Mouse (Mus musculus) liver, embryonic 16.5 days (tissue): Measurements from ENCODE around the gene Oaz1. TPM values are rescaled to one million over a fixed set of nuclear protein-coding genes. Genes with fewer than 3 reads are reported as not detected.

Experiments used
- ATAC-seq: fragments of 200-750 bp; cut with Nextera tagmentation; 2 replicates; pipeline ENCODE4 v1.8.0; 2017; ENCODE audit warnings: low read depth, mild to moderate bottlenecking, moderate number of reproducible peaks, moderate library complexity
- H3K27ac ChIP-seq: fragments of 300-500 bp; sonication (generic); 2 replicates; pipeline ENCODE4 v1.5.1; 2014; ENCODE audit warnings: mild to moderate bottlenecking, low read length
- H3K27me3 ChIP-seq: fragments of 300-500 bp; sonication (generic); 2 replicates; pipeline ENCODE4 v1.6.1; 2014; ENCODE audit warnings: low read depth, low read length, mixed read lengths; ENCODE audit not compliant: control insufficient read depth, insufficient read depth
- H3K36me3 ChIP-seq: fragments of 300-500 bp; sonication (generic); 2 replicates; pipeline ENCODE4 v1.6.1; 2014; ENCODE audit warnings: mild to moderate bottlenecking; ENCODE audit not compliant: control insufficient read depth, insufficient read depth
- H3K4me1 ChIP-seq: fragments of 300-500 bp; sonication (generic); 2 replicates; pipeline ENCODE4 v1.6.1; 2014; ENCODE audit warnings: low read depth, low read length, mixed read lengths; ENCODE audit not compliant: control insufficient read depth
- H3K4me2 ChIP-seq: fragments of 300-500 bp; sonication (generic); 2 replicates; pipeline ENCODE4 v1.6.1; 2014; ENCODE audit warnings: low read depth, low read length, mixed read lengths
- H3K4me3 ChIP-seq: fragments of 300-500 bp; sonication (generic); 2 replicates; pipeline ENCODE4 v1.5.1; 2014; ENCODE audit warnings: low read depth, mild to moderate bottlenecking, low read length
- H3K9ac ChIP-seq: fragments of 300-500 bp; sonication (generic); 2 replicates; pipeline ENCODE4 v1.6.1; 2014; ENCODE audit warnings: low read depth, low read length
- H3K9me3 ChIP-seq: fragments of 300-500 bp; sonication (generic); replicated peaks from 2 replicates; pipeline ENCODE4 v1.6.1; 2016; ENCODE audit warnings: low read length; ENCODE audit not compliant: control insufficient read depth
- WGBS: fragments of 180-500 bp; shearing (Covaris S2); extraction: QIAGEN DNeasy Blood & Tissue Kit; methylation state at CpG from one replicate; pipeline ENCODE4 v1.1.7; 2014; ENCODE audit not compliant: insufficient replicate concordance; 5-methylcytosine and 5-hydroxymethylcytosine counted together
- polyA plus RNA-seq: library from polyadenylated mRNA; unstranded; fragments of >200 nt; fragmentation: Nextera tagmentation; extraction: Ambion mirVana; gene quantifications from 2 replicates; pipeline ENCODE4 v1.2.1, GENCODE M21; 2015

Gene Oaz1
- polyA plus RNA-seq: 1,363 and 1,382 TPM in 2 replicates

GRCm38 (mm10) chr10:80826151-80827062 lies at the start of gene Oaz1:
Gene Oaz1, plus strand, starts transcription at chr10:80826656.
- peak; percentile 92 for ATAC-seq

GRCm38 (mm10) chr10:80777123-80777522 lies 49.3 kb upstream of the Oaz1 start:
- Histone ChIP-seq H3K36me3 (peaks cover 57% of the 10 kb centered on the region), H3K4me3 (no peak overlapping the region), H3K9ac (no peak overlapping the region), H3K9me3 (no peaks in the 10 kb centered on the region), H3K4me1 (peaks cover 12% of the 10 kb centered on the region), H3K27me3 (no peaks in the 10 kb centered on the region), H3K4me2 (no peak overlapping the region), H3K27ac (no peak overlapping the region)
- ATAC-seq: no peak
- WGBS: 89% methylated on average over 5 of the region's 5 CpGs

More at GRCm38 (mm10) chr10:80826151-80827062, at the start of gene Oaz1:
- peak within 1 kb of the TSS; percentile 92 for H3K27ac ChIP-seq
- WGBS: under 1% methylated on average over 76 of the region's 82 CpGs
- no peaks in the 10 kb centered on the region for H3K27me3 ChIP-seq
- H3K4me2 ChIP-seq: peak within 1 kb of the TSS; percentile 86
- peak within 1 kb of the TSS; percentile 79 for H3K9ac ChIP-seq
- no peaks in the 10 kb centered on the region for H3K9me3 ChIP-seq
- H3K4me3 ChIP-seq: peak within 1 kb of the TSS; percentile 75
- peaks cover 19% of the 10 kb centered on the region for H3K36me3 ChIP-seq
- peaks cover 64% of the 10 kb centered on the region for H3K4me1 ChIP-seq

GRCm38 (mm10) chr10:80779565-80779964 lies 46.9 kb upstream of the Oaz1 start:
- ATAC-seq: no peak
- no peak overlapping the region for H3K9ac ChIP-seq
- H3K4me3 ChIP-seq: no peak overlapping the region
- no peak overlapping the region for H3K27ac ChIP-seq
- no peak overlapping the region for H3K4me2 ChIP-seq
- no peaks in the 10 kb centered on the region for H3K9me3 ChIP-seq
- no peaks in the 10 kb centered on the region for H3K27me3 ChIP-seq
- peaks cover 55% of the 10 kb centered on the region for H3K36me3 ChIP-seq
- no peaks in the 10 kb centered on the region; the same call in 1 of the 2 replicates for H3K4me1 ChIP-seq

- Histone ChIP-seq H3K4me3 (no peak overlapping the region), H3K9ac (no peak overlapping the region), H3K9me3 (no peaks in the 10 kb centered on the region), H3K4me2 (no peak overlapping the region), H3K27me3 (no peaks in the 10 kb centered on the region), H3K4me1 (no peaks in the 10 kb centered on the region), H3K36me3 (peaks cover 73% of the 10 kb centered on the region), H3K27ac (no peak overlapping the region)
- 96% methylated on average over 2 of the region's 2 CpGs for WGBS
- ATAC-seq: no peak
These were observed 42.2 kb upstream of the Oaz1 start for GRCm38 (mm10) chr10:80784302-80784701.

- H3K27me3 ChIP-seq: no peaks in the 10 kb centered on the region
- H3K4me1 ChIP-seq: no peaks in the 10 kb centered on the region
- no peak overlapping the region for H3K9ac ChIP-seq
- no peak overlapping the region for H3K4me2 ChIP-seq
- H3K36me3 ChIP-seq: peaks cover 77% of the 10 kb centered on the region
- H3K4me3 ChIP-seq: no peak overlapping the region
- no peaks in the 10 kb centered on the region for H3K9me3 ChIP-seq
- 90% methylated on average over 12 of the region's 12 CpGs for WGBS
- no peak overlapping the region for H3K27ac ChIP-seq
- ATAC-seq: no peak
These were observed 41.6 kb upstream of the Oaz1 start for GRCm38 (mm10) chr10:80784871-80785270.

GRCm38 (mm10) chr10:80785963-80786362 lies 40.5 kb upstream of the Oaz1 start:
- Histone ChIP-seq H3K9me3 (no peaks in the 10 kb centered on the region), H3K4me2 (no peak overlapping the region), H3K27ac (no peak overlapping the region), H3K4me3 (no peak overlapping the region), H3K4me1 (no peaks in the 10 kb centered on the region), H3K36me3 (peaks cover 82% of the 10 kb centered on the region), H3K27me3 (no peaks in the 10 kb centered on the region), H3K9ac (no peak overlapping the region)
- no peak for ATAC-seq
- 89% methylated on average over 11 of the region's 11 CpGs for WGBS

- peaks cover 86% of the 10 kb centered on the region for H3K36me3 ChIP-seq
These were observed 38.9 kb upstream of the Oaz1 start for GRCm38 (mm10) chr10:80787517-80787916.

GRCm38 (mm10) chr10:80790761-80791404 lies 35.6 kb upstream of the Oaz1 start:
- no peak overlapping the region for H3K27ac ChIP-seq
- 83% methylated on average over 19 of the region's 19 CpGs for WGBS
- peaks cover under 1% of the 10 kb centered on the region; the same call in 1 of the 2 replicates for H3K4me1 ChIP-seq
- no peak overlapping the region for H3K4me2 ChIP-seq
- no peaks in the 10 kb centered on the region for H3K9me3 ChIP-seq
- no peak overlapping the region for H3K4me3 ChIP-seq
- peaks cover 77% of the 10 kb centered on the region for H3K36me3 ChIP-seq
- no peak for ATAC-seq
- H3K27me3 ChIP-seq: no peaks in the 10 kb centered on the region
- no peak overlapping the region for H3K9ac ChIP-seq

More at GRCm38 (mm10) chr10:80787517-80787916, 38.9 kb upstream of the Oaz1 start:
- H3K27me3 ChIP-seq: no peaks in the 10 kb centered on the region
- no peak overlapping the region for H3K4me3 ChIP-seq
- H3K4me1 ChIP-seq: no peaks in the 10 kb centered on the region
- no peak overlapping the region for H3K27ac ChIP-seq
- ATAC-seq: no peak
- H3K4me2 ChIP-seq: no peak overlapping the region
- no peaks in the 10 kb centered on the region for H3K9me3 ChIP-seq
- H3K9ac ChIP-seq: no peak overlapping the region
- WGBS: 67% methylated on average over 2 of the region's 2 CpGs
